Mouse (Mus musculus) G1E (cell line): ENCODE measurements around the gene Mdc1. TPM values are rescaled to one million over a fixed set of nuclear protein-coding genes. Genes with fewer than 3 reads are reported as not detected.
A peak's percentile ranks its signal among the peaks of the same experiment; 100 is the strongest.

ENCODE experiments used
- ATAC-seq: 2 replicates; pipeline ENCODE4 v1.8.0; 2016; ENCODE audit warnings: mild to moderate bottlenecking; ENCODE audit not compliant: insufficient number of reproducible peaks, poor library complexity, low FRiP score, severe bottlenecking; ENCODE audit errors: extremely low read depth
- DNase-seq: peaks from one replicate; pipeline ENCODE4 v3.0.0; 2012; ENCODE audit warnings: low spot score
- H3K27me3 ChIP-seq: 2 replicates; pipeline ENCODE4 v1.6.1; 2012; ENCODE audit warnings: mild to moderate bottlenecking, low read length, inconsistent platforms; ENCODE audit not compliant: insufficient read depth
- H3K36me3 ChIP-seq: replicated peaks from 2 replicates; pipeline ENCODE3; 2012; ENCODE audit warnings: mild to moderate bottlenecking, inconsistent platforms
- H3K4me1 ChIP-seq: 2 replicates; pipeline ENCODE4 v1.6.1; 2012; ENCODE audit warnings: low read depth, low read length, inconsistent platforms, mixed read lengths; ENCODE audit not compliant: insufficient read depth
- H3K4me3 ChIP-seq: 2 replicates; pipeline ENCODE4 v1.5.1; 2012; ENCODE audit warnings: low read depth, mild to moderate bottlenecking, inconsistent platforms, low read length, moderate library complexity, mixed read lengths
- H3K9me3 ChIP-seq: replicated peaks from 2 replicates; pipeline ENCODE4 v1.6.1; 2012; ENCODE audit warnings: inconsistent platforms
- CTCF ChIP-seq: IDR thresholded peaks from 2 replicates; pipeline ENCODE4 v1.5.1; 2012; ENCODE audit warnings: low read depth, low read length, inconsistent platforms, mixed read lengths
- GATA1 ChIP-seq: IDR thresholded peaks from 2 replicates; pipeline ENCODE4 v1.6.1; 2012; ENCODE audit warnings: borderline replicate concordance, low read length, inconsistent platforms, mixed read lengths
- GATA2 ChIP-seq: IDR thresholded peaks from 2 replicates; pipeline ENCODE4 v1.6.1; 2012; ENCODE audit warnings: low read depth, low read length, inconsistent platforms, borderline replicate concordance
- POLR2AphosphoS5 ChIP-seq: IDR thresholded peaks from 2 replicates; pipeline ENCODE4 v1.6.1; 2012; ENCODE audit warnings: low read depth, low read length, inconsistent platforms; ENCODE audit not compliant: insufficient replicate concordance
- TAL1 ChIP-seq: conservative IDR thresholded peaks from 2 replicates; pipeline ENCODE4 v1.6.1; 2012; ENCODE audit warnings: low read depth, low read length, inconsistent platforms, mixed read lengths
- polyA plus RNA-seq: library from polyadenylated mRNA; stranded (reverse); fragments of >175 nt; gene quantifications from 2 replicates; pipeline ENCODE4 v1.2.3, GENCODE M21; 2012
- total RNA-seq, 2 experiments: library from RNA; stranded (forward) in 1 of 2; stranded (reverse) in 1 of 2; fragments of 200-1000 nt in 1 of 2; fragments of >200 nt in 1 of 2; fragmentation: Nextera tagmentation in 1 of 2; gene quantifications; 2 replicates each; pipeline ENCODE4 v1.2.3; 2014 to 2017

The Mdc1 gene
- total RNA-seq (2014; fragmentation: Nextera tagmentation) (197 and 209 TPM in 2 replicates), total RNA-seq (2017) (10.8 and 15.8 TPM in 2 replicates), polyA plus RNA-seq (18.2 and 29.7 TPM in 2 replicates)

DNA sequence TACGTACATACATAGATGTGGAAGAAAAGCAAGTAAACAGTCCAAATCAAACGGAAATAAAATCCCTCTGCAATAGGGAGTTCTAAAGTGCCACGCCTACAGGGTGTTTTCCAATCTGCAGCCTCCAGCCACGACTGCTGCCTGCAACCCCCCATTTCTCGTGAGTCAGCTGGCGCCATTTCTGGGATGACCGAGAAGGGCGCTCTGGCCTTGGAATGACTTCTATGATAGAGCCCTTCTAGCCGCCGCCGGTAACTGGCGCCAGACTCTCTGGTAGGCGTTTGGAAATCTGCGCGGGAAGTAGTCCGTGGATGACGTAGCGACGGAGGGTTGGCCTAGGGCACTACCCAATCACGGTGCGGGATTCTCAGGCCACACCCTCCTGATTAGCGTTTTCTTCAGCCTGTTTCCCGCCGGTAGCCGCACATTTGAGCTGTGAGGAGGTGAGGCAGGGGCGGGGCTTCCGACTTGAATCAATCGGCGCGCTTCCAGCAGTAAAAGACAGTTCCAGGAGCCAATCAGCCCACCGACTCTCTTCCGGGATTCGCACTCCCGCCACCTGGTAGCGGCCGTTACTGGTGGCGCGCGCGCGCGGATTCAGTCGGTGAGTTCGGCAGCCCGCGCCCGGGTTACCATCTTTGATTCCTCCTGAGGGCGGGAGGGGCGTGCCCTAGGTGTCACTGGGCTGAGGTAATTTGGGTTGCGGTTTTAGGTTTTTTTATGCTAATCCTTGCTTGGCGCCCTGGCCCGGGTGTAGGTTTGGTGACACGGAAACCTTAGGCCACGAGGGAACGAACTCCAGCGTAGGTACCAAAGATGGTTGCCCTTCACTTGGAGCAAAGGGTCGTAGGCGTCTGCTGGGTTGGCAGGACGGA is at the start of gene Mdc1:
TSS of gene Mdc1 (plus strand) at position 440 of the 875 bp plus-strand sequence.
- peaks cover 28% of the 10 kb centered on the region for H3K4me1 ChIP-seq
- peak; percentile 80 for ATAC-seq
- TF ChIP-seq POLR2AphosphoS5, result no peak
- TF ChIP-seq CTCF, result no peak
- no peak; the same call in 1 of the 2 replicates for TF ChIP-seq TAL1
- no peak for TF ChIP-seq GATA1
- no peak for TF ChIP-seq GATA2
- H3K9me3 ChIP-seq, result no peaks in the 10 kb centered on the region
- H3K36me3 ChIP-seq, result peaks cover 35% of the 10 kb centered on the region
- peak within 1 kb of the TSS; percentile 73 for H3K4me3 ChIP-seq
- peak; percentile 88 for DNase-seq
- no peaks in the 10 kb centered on the region for H3K27me3 ChIP-seq

DNA sequence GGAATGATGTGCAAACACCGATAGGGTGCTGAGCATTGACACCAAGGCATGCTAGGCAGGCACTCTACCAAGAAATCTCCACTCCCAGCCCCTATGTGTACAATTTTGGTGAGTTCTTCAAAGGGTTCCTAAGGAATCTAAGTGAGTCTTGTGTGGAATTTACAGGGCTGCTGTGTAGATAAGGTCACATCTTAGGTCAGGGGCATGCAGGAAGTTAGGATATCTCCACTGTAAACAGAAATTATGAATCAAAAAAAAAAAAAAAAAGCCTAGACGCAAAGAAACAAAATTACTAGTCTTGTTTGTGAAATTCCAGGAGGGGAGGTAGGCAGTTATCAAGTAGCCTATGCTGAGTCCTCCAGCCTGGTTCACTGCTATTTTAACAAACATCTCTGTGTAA is 48.5 kb upstream of the Mdc1 start:
- Histone ChIP-seq H3K4me1 (peaks cover 58% of the 10 kb centered on the region), H3K9me3 (no peaks in the 10 kb centered on the region), H3K36me3 (no peaks in the 10 kb centered on the region), H3K4me3 (no peak overlapping the region), H3K27me3 (peaks cover 5% of the 10 kb centered on the region)
- TF ChIP-seq TAL1 (no peak), CTCF (no peak), GATA2 (no peak), GATA1 (no peak), POLR2AphosphoS5 (no peak)
- ATAC-seq (no peak), DNase-seq (no peak)

- ATAC-seq, result peak; percentile 55
- H3K9me3 ChIP-seq, result peaks cover 4% of the 10 kb centered on the region; the same call in 1 of the 2 replicates
- H3K36me3 ChIP-seq, result no peaks in the 10 kb centered on the region
- no peak overlapping the region for H3K4me3 ChIP-seq
- TF ChIP-seq CTCF (no peak), POLR2AphosphoS5 (no peak), TAL1 (no peak), GATA1 (no peak), GATA2 (no peak)
- DNase-seq, result no peak
- H3K4me1 ChIP-seq, result peaks cover 53% of the 10 kb centered on the region
- H3K27me3 ChIP-seq, result no peaks in the 10 kb centered on the region
Observed at GRCm38 (mm10) chr17:35795099-35795498, 46.2 kb upstream of the Mdc1 start.

DNA sequence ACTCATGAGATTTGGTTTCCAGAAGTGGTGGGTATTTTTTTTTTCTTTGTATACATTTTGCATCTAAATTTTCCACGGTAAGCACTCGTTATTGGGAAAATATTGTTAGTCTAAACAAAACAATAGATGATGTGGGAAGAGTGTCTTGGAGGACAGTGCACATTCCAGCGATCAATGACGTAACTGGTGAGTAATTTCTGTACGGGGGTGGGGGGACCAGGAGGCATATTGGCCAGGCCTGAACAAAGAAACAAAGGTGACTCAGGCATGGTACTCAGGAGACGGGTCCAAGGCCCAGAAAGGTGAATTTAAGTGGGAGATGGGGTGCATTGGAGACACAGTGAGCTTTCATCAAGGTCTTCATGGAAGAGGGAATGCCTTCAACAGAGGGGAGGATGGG is 45.7 kb upstream of the Mdc1 start:
- ATAC-seq (no peak), DNase-seq (no peak)
- TF ChIP-seq POLR2AphosphoS5 (no peak), GATA2 (no peak), CTCF (no peak), TAL1 (no peak), GATA1 (no peak)
- peaks cover 4% of the 10 kb centered on the region; the same call in 1 of the 2 replicates for H3K9me3 ChIP-seq
- H3K27me3 ChIP-seq, result no peaks in the 10 kb centered on the region
- H3K36me3 ChIP-seq, result no peaks in the 10 kb centered on the region
- peaks cover 53% of the 10 kb centered on the region for H3K4me1 ChIP-seq
- H3K4me3 ChIP-seq, result no peak overlapping the region; the same call in 1 of the 2 replicates

DNA sequence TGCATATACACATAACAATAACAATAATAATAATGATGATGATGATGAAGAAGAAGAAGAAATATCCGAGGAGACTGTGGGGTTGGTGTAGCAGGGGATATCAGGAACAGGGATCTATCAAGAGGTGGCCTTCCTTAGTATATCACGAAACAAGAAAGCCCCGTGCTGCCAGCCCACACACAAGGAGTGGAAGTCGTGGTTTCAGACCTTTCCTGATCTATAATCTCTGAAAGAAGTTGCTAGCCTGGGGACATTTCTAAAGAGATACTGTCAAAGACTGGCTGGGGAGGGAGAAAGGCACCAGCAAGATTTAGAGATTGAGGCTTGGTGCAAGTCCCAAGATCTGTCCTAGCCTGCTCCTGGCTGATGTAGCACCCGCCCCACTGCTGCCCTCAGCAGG is 44.5 kb upstream of the Mdc1 start:
- peaks cover 4% of the 10 kb centered on the region; the same call in 1 of the 2 replicates for H3K9me3 ChIP-seq
- H3K36me3 ChIP-seq, result no peaks in the 10 kb centered on the region
- DNase-seq (no peak), ATAC-seq (no peak)
- TF ChIP-seq GATA1 (no peak), GATA2 (no peak), POLR2AphosphoS5 (no peak), CTCF (no peak), TAL1 (no peak)
- H3K27me3 ChIP-seq, result no peaks in the 10 kb centered on the region
- no peak overlapping the region; the same call in 1 of the 2 replicates for H3K4me3 ChIP-seq
- peaks cover 49% of the 10 kb centered on the region for H3K4me1 ChIP-seq

GRCm38 (mm10) chr17:35800905-35801304 is 40.4 kb upstream of the Mdc1 start:
- DNase-seq (no peak), ATAC-seq (no peak)
- TF ChIP-seq TAL1 (no peak), GATA1 (no peak), CTCF (no peak), POLR2AphosphoS5 (no peak), GATA2 (no peak)

More at GRCm38 (mm10) chr17:35800905-35801304, 40.4 kb upstream of the Mdc1 start:
- no peaks in the 10 kb centered on the region for H3K27me3 ChIP-seq
- H3K4me1 ChIP-seq, result peaks cover 17% of the 10 kb centered on the region
- H3K9me3 ChIP-seq, result peaks cover 4% of the 10 kb centered on the region; the same call in 1 of the 2 replicates
- H3K4me3 ChIP-seq, result no peak overlapping the region
- H3K36me3 ChIP-seq, result no peaks in the 10 kb centered on the region
